Mouse (Mus musculus): ENCODE data around the gene Lrrc9. TPM values are rescaled to one million over a fixed set of nuclear protein-coding genes. Genes with fewer than 3 reads are reported as not detected.
A peak's percentile ranks its signal among the peaks of the same experiment; 100 is the strongest.

Lrrc9 gene
- total RNA-seq, 4 experiments from 2014 or later: 4.0 to 5.7 (median 4.3) TPM

DNA sequence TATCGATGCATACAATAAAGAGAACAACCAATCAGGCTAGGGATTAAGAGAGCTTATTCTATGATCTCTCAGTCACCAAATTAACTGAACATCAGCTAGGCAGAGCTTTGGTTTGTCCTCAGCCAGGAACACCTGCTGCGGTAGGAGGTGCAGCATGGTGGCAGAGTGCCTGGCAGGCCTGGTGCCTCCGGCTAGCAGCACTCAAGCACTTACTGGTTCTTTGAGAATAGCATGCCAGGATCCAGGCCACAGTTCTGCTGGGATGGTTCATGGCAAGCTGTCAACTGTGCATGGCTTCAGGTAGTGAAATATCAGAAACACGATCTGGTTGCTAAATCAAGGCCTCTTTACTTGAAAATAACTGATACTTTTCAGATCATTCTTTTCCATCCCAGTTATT, 26.1 kb downstream of the Lrrc9 start:
- no peak for DNase-seq (ENCODE audit: low spot score in 2 of 2)

DNA sequence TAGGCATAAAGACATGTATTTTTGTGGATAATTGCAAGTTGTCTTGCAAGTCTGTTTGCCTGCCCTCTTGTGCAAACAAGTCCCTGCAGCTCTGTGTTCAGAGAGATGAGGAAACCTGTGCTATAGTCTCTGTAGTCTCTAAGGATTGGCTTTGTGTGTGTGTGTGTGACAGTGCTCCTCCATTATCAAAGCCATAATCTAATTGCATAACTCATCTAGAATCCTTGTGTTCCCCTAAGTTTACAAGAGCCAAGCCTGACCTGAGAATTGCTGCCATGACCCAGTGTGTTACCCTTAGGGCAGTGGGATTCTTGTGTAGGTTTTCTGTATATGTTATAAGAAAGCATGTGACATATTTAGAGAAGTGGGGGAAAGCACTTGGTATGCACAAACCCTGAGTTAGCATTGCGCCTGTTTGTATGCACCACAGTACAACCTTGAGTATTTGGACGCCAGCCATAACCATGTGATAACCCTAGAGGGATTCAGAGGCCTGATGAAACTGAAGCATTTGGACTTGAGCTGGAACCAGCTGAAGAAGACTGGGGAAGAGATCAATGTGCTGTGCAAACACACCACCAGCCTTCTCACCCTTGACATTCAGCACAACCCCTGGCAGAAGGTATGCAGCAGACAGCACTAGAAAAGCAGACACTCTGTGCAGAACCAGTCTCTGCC, 35.2 kb downstream of the Lrrc9 start:
- no peak for DNase-seq (ENCODE audit: low spot score in 2 of 2)

DNA sequence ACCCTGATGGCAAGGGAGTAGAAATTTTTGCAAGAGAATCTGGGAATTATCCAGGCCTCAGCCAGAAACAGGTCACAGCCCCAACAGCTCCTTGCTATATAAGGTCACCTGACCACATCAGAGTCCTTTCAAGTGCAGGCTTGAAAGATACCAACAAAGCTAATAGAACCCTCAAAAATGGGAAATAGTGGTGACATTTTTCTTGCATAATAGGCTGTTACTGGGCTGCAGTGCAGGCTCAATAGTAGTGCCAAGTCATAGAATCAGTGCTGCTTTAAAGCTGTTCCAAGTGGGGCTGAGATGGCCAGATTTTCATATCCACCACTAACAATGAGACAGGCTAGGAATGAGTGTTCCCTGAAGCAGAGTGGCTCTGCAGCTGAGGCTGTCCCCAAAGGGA, 40.6 kb downstream of the Lrrc9 start:
- no peak for DNase-seq (ENCODE audit: low spot score in 2 of 2)

DNA sequence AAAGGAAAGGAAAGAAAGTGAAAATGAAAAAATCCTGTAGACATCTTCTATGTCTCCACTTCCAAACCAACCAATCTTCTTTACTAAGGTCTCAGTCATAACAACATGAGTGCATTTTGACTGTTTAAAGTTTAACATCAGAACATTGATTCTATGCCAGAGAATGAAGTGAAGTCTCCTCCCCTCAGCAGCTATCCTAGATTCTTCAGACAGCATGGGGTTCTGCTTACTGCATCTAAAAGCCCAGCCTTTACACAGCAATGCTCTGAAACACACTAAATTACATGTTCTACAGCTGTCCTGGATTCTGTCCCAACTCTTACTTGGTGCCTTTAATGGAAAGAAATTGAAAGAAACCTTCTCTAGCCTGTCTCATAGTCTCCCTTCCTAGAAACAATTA, 43.2 kb downstream of the Lrrc9 start:
- no peak for DNase-seq (ENCODE audit: low spot score in 2 of 2)

DNA sequence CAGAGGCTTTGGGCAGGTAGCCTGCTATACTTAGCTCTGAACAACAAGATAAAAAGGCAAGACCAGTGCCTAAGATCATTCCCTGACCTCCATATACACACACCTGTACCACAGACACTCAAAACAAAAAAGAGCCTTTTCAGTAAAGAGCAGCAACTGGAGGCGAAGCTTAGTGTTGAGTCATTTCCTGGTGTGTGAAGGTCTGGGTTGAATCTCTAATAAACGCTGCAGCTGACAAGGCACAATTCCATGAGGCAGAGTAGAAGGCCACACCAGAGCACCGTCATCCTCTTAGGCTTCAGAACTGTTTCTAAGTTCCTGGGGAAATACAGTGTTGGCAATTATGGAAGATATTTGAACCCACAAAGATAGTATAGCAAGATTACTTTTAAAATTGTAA, 45.8 kb downstream of the Lrrc9 start:
- DNase-seq (ENCODE audit: low spot score in 2 of 2): no peak

DNA sequence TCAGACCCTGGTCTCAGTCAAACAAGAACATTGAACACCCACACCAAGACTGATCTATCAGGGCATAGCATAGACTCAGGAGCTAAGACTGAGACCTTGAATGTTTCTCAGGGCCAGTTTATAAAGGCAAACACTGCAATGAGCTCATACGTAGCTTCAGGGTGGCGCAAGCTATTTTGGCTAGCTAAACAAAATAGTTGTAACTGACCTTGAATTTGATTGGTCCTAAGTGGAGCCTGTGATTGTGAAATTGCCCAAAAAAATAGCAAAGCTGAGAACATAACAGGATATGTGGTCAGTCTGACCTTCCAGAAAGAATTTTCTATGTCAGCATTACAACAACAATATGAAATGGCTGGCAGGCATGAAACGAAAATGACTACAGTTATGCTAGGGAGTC, 48.3 kb downstream of the Lrrc9 start:
- DNase-seq (ENCODE audit: low spot score in 2 of 2): no peak

DNA sequence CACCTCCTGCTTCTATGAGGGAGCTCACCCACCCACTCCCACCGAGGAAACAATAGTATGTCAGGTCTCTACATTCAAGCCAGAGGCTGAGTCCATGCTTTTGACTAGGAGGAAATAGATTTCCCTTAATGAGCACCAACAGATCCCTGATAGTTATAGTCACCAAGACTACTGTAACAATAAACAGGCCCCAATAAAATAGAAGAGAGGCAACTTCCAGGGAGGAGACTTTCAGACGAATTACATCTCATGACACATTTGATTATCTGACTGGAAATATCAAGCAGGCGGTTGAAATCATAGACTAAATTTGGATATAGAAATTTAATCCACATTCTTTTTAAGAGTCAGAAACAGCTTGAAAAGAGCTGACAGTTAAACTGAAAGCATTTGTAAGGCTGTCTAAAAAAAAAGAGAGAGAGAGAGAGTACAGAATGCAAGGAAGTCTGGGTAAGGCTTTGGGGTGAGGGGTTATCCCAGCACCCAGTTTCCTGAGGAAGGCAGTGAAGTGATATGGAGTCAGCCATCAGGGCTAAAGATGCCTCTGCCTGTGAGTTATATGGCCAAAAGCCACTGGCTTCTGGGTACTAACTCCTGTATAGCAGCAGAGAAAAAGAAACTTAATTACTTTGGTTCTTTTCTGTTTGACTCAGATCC, 49.5 kb downstream of the Lrrc9 start:
- DNase-seq (ENCODE audit: low spot score in 2 of 2): no peak

DNA sequence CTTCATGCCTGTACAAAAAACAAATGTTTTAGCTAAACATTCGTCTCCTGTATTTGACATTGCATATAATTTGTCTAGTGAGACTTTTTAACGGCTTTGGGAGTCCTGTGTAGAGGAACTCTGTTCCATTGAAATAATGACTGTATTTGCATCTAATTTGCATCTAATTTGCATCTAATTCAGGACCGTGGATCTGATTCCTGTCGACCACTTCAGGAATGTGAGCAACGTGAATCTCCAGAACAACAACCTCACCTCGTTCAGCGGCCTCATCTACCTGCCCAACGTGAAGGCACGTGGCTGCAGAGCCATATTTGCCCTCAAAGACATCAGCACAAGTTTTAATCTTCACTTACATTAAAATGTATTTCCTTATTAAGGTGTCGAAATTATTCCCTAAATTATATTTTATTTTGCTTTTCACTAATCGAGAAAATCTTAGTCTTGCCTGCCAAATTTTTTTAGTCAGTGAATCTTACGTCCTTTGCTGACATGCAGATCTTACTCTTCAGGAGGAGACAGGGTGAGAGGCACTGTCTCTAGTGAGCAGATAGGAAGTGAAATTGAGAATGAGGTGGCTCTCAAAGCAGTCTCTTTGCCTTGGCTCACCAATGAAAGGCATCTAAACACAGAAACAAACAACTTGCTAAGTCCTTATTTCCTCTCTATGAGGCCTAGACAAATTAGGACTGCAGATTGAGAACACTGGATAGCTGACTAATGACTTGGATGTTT, 55.4 kb downstream of the Lrrc9 start:
- DNase-seq (ENCODE audit: low spot score in 2 of 2): no peak

DNA sequence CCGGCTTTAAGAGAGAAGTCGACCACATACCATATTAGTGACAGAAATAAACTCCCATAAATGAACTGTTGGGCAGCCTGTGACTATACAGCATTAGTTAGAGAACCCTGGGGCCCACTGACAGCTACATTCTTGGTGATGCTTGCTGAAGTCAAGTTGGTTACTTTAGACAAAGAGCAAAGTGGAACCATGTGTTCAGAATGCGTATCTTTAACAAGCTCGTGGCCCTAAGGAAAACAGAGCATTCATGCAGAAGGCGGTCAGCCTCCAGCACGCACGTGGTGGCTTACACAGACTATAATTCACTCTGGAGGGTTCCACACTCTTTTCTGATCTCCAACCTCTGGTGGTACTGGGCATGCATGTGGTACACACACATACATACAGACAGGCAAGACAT, 67.9 kb downstream of the Lrrc9 start:
- no peak for DNase-seq (ENCODE audit: low spot score in 2 of 2)

DNA sequence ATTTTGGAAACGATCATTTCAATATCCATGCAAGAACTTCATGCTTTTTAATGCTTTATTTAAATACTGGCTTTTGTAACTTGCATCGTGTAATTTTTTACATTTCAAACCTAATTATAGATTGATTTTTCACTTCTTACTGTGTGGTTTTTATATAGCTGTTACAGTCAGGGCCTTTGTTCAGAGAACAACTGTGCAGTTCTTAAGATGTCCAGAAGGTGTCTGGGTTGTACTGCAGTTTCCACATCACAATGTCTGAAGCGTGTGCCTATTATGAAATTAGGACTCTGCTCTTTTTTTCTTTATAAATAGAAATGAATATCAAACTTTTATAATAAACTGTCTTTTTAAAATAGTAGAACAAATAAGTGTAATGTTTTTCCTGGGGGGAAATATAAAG, 73.8 kb downstream of the Lrrc9 start:
- DNase-seq (ENCODE audit: low spot score in 2 of 2): no peak

DNA sequence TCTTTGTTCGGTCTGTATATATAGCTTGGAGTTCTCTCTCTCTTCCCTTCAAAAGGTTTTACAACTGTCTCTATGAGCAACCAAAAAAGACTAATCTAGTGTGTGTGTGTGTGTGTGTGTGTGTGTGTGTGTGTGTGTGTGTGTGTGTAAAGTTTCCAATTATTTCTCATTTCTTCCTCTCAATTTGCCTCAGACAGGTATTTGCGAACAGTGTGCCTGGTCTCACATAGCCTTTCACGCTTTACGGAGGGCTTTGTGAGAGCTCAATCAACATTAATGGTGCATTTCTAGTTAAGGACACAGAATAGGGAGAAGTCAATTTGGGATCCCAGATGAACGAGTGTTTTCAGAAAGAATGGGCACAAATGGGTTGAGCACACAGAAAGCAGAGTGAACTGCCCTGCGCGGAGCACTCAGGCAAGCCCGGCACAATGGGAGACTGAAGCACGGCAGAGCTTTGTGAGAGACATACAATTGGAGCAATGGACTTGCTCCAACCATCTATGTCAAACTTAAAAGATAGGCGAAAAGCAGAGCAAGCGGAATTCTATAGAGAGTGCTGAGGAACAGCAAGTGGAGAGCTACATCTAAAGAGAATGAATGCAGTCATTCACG, 76.6 kb downstream of the Lrrc9 start:
- DNase-seq (ENCODE audit: low spot score in 2 of 2): no peak

DNA sequence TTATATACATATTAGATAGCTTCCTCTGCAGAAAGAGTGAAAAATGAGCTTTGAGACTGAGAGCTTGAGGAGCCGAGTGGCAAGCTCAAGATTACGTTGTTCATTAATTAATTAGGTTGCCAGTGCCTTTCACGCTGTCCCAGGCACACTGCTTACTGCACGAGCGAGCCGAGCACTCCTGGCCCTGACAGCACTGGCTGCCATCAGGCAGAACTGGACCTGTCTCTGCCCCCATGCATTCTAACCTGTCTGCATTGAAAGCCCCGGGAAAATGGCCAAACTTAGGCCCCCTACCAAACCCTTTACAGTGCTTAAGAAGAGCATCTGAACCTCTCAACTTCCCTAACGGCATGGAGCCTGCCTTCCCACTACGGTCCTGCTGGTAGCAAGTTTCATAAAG, 77.7 kb downstream of the Lrrc9 start:
- DNase-seq (ENCODE audit: low spot score in 2 of 2): no peak

DNA sequence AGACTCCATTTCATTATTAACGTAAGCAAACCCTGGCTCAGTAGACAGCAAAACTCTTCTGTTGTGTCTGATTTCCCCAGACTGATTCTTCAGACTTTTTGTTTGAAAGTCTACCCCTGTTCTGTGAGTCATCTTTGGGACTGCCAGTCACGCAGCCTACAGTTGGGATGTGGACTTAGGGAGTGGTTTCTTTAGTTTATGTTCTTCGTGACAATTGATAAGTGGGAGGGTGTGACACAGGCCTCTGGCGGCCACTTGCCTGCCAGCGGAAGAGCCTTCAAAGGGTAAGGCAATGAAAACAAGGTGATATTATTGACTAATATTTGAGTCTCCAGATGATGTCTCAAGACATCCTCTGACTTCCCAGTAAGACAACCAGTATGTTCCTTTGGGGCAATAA, 78.2 kb downstream of the Lrrc9 start:
- no peak for DNase-seq (ENCODE audit: low spot score in 2 of 2)

DNA sequence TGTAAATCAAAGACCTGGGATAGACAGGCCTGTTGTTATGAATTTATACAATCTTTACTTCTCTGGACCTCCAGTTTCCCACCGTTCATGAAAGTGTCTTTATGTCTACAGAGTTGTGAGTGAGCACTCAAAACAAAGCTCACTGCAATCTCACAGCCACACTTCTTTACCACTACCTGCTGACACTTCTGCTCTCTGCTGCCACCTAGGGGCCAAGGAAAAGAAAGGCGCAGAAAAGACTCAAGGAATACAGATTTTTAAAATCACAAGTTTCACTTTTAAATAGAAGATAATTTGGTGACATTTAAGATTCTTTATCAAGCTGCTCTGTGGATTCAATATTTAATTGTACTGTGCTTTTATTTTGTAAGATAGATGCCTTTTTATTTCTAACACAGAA, 79.0 kb downstream of the Lrrc9 start:
- DNase-seq (ENCODE audit: low spot score in 2 of 2): no peak

DNA sequence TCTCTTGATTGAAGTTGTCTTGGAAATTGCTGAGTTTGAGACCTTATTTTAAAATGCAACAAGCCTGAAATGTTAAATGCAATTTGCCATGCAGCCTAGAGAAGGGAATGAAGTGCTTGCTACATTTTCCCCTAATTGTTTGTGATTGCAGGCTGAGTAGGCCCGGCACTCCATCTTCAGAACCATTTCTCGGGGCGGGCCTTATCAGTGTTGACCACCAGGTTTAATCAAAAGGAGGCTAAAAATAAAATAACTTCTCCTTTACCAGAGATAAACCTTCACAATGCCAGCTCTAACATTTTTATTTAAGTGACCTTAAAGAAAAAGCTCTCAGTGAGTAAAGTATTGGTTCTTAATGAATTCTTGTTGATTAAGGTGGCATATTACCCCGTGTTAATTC, 83.9 kb downstream of the Lrrc9 start:
- no peak for DNase-seq (ENCODE audit: low spot score in 2 of 2)

DNA sequence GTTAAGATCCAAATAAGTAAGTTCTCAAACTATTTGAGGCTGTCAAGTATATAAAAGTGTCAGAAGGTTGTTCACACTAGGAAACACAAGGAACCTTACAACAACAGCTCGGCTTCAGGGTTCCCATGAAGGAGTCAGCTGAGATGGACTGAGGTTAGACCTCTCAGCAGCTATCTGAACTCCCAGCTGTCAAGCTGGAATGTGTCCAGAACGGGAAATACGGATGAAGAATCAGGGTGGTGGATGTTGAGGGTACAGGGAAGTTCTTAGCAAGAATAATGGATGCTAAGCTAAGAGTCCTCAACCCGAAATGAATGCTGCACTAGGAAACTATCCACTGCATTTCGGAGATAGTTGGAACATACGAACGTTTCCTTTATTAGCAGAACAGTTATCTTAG, 90.6 kb downstream of the Lrrc9 start:
- DNase-seq (ENCODE audit: low spot score in 2 of 2): no peak

DNA sequence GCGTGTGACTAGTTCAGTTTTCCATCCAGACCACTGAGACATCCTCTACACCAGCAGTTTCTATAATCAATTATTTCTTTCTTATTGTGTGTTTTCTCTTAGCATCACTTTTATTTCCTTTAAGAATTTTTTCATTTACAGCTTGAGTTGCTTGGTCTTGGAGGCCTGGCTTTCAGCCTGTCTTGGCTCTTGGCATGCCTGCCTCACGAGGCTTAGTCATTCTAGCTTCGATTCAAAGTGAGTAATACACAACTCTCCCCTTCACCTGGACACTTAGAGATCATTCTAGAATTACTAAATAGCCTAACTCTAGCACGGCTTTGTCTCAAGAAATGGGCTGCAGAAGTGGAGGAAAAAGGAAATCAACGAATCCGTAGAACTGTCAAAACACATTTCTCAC, 92.3 kb downstream of the Lrrc9 start:
- no peak for DNase-seq (ENCODE audit: low spot score in 2 of 2)

DNA sequence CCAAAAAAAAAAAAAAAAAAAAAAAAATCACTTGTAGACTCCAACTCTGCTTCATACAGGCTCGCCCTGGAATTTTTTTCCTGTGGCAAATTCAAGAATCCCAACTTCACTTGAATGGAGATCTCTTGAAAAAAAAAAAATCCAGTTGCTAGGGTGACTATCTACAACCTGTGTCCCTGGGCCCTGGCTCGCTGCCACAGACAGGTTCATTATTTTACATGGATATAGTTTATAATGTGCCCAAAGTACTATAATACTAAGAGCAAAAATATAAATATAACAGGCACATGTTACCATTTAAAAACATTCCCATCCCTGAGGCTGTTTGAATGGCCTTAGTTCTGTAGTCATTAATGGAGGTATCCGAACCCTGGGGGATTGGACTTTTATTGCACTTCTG, 93.9 kb downstream of the Lrrc9 start:
- no peak for DNase-seq (ENCODE audit: low spot score in 2 of 2)

DNA sequence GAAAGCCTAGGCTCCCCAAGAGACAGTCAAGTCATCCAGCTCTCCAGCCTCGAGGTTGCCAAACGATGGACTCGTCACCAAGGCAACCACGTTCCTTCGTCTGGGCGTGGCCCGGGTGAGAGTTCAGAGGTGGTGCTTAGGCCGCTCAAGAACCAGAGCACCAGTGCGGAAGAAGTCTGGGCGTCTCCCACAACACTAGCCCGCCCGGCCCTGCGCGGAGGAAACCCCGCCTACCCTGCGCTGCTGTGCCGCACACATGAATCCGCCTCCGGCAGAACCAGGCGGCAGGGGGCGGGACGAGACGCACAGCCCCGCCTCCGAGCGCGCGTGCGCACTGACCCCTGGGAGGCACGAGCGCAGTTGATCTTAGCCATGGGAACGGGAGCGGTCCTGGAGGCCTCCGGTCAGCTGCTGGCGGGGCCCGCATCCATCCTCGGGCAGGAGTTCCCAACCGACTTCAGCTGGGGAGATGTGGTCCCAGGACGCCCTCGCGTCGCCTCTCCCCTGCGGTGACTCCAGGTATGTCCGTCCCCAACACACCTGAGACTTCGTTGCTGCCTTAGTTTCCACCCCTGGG, 94.4 kb downstream of the Lrrc9 start, which contains the start of gene Pcnx4:
Gene Pcnx4, plus strand, starts transcription at position 363 of the 577 bp plus-strand sequence.
- peak; percentile 91 to 94 for DNase-seq (ENCODE audit: low spot score in 2 of 2)

DNA sequence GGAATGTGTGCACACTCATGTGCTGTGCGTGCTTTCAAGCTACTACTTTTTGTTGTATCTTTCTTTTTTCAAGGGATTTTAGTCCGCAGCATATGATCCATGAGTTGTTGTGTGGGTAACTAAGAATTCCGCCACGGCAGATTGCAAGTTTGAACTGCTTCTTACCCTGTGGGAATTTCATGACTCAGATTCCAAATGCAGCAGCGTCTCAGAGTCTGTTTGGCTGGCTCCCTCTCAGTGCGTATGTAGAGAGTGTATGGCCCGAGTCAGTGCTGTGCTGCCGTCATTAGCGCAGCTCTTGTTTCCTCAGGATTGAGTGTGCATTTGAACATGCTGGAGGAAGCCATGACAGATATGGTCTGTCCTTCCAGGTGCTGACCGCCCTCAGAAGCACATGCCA, 96.9 kb downstream of the Lrrc9 start:
- peak; percentile 9 to 50 for DNase-seq (ENCODE audit: low spot score in 2 of 2)

DNA sequence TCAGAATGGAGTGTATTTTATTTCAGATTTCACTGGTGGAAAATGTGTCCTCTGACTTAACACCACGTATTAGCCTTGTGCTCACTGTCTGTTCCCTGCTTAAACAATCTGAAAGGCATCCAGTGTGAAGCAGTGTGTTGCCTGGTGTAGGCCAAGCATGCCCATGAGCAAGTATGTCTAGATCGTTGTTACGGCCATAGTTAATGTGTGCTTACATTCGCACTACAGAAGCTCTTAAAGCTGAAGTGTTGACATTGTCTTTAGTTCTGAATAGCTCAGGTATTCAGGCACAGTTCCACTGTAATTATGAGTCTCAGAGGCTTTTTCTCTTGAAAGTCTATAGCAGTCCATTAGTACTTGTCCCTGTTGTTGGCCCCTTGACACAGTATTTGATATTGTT, 112.7 kb downstream of the Lrrc9 start:
- no peak for DNase-seq (ENCODE audit: low spot score in 2 of 2)

DNA sequence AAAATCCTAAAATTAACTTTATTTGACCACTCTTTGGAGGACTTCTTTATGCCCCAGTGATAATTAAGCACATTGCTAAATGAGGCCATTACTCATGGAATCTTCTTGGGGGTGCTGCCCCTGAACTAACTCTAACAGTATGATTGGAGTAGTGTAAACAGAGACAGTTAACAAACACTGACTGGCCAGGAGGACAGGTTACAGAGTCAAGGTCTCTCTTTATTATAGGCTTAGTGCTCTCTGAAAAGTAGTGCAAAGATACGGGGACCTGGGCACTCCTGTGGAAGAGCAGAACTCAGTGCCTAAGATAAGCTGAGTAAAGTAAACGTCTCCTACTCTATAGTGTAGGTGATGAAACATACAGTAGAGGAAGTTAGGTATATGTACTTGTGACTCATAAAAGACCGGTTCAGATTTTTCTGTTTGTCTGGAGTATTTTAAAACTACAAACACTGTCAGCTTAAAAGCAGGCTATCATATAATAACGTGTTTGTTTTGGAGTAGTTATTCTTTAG, 122.7 kb downstream of the Lrrc9 start:
- DNase-seq (ENCODE audit: low spot score in 2 of 2): no peak

Measured in left cerebral cortex, adult 8-10 months (tissue).